23 mouse cellular contexts compared by ENCODE assay signal in genomic region chr3:157359840-157360239, GRCm38 (mm10).
DNase-seq lines count a peak whose midpoint lies in the region; ATAC-seq lines count a peak whose summit lies in the region.
"Had no signal": no experiment of that assay in that cellular context is flagged by ENCODE, and none has a peak within 500 bp of the region (broad histone marks: within the 10 kb centered on the region; RNA-seq: fewer than 3 reads in every experiment).

No protein-coding gene starts in this region.

- peak; percentile 81 to 96 for ATAC-seq in hematopoietic stem cell, adult 5-6 weeks (replicated peaks in 1 of 2; ENCODE audit: insufficient read depth in 1 of 2, low FRiP score in 2 of 2, low TSS enrichment in 1 of 2, low read depth in 1 of 2, poor library complexity in 2 of 2, severe bottlenecking in 2 of 2)
- ATAC-seq: activated CD4-positive, CD25-positive, alpha-beta regulatory T cell, adult 4 months; forebrain, embryonic 15.5 days; hindbrain, postnatal 0 days; inflammation-experienced regulatory T-cells, adult 6 months; intestine, embryonic 16.5 days; Patski had no signal

- DNase-seq in 416B (ENCODE audit: low read depth) (peak; percentile 16), adipocyte (ENCODE audit: low spot score) (no peak), liver (no peak)
- peak; percentile 1 for DNase-seq in c-Kit-positive CD71-negative TER-119-negative erythroid progenitor cells, embryonic 14.5 days (ENCODE audit: low read depth)
- no peak for DNase-seq in lung, postnatal 14 days
- DNase-seq: adrenal gland, postnatal 10 days; adrenal gland, postnatal 36 days; B cell, adult 2 months; cerebellum, adult 11 months; cerebellum, adult 2 months; cerebellum, adult 9-11 months; cerebellum, postnatal 25 days; embryo, embryonic 11 days; gastrocnemius, postnatal 25 days; heart, adult 2 months; heart, postnatal 36 days had no signal

Comparison
In these comparisons a context has a peak if more than half of its experiments do, and no peak if none do; other contexts are left out.
1. DNase-seq: peak in 416B (single experiment) and c-Kit-positive CD71-negative TER-119-negative erythroid progenitor cells, embryonic 14.5 days (single experiment); none in adipocyte (single experiment), lung, postnatal 14 days (single experiment) and liver (single experiment).